Mouse (Mus musculus): ENCODE measurements around the gene Il20ra. TPM values are rescaled to one million over a fixed set of nuclear protein-coding genes. Genes with fewer than 3 reads are reported as not detected.
A peak's percentile ranks its signal among the peaks of the same experiment; 100 is the strongest.

The Il20ra gene
- 0.56 and 0.68 TPM in 2 replicates for polyA plus RNA-seq (2015; fragmentation: Nextera tagmentation; extraction: Ambion mirVana)

GRCm38 (mm10) chr10:19712421-19712836 lies at the start of gene Il20ra:
Gene Il20ra, plus strand, starts transcription at chr10:19712570.
- peak; percentile 57; the same call in 1 of the 2 replicates for ATAC-seq (ENCODE audit: insufficient number of reproducible peaks, low FRiP score, low TSS enrichment, low read depth)
- Histone ChIP-seq H3K9ac (peak within 1 kb of the TSS; percentile 31; the same call in 1 of the 2 replicates), H3K27me3 (peaks cover 10% of the 10 kb centered on the region), H3K27ac (replicated peaks) (no peak within 1 kb of the TSS), H3K4me2 (replicated peaks) (peak within 1 kb of the TSS; percentile 95), H3K9me3 (replicated peaks) (no peaks in the 10 kb centered on the region), H3K36me3 (no peaks in the 10 kb centered on the region), H3K4me3 (replicated peaks) (peak within 1 kb of the TSS; percentile 51), H3K4me1 (peaks cover 10% of the 10 kb centered on the region; the same call in 1 of the 2 replicates)
- WGBS, result under 1% methylated on average over 29 of the region's 29 CpGs

GRCm38 (mm10) chr10:19668973-19669372 lies 43.4 kb upstream of the Il20ra start:
- H3K4me3 ChIP-seq (replicated peaks), result no peak overlapping the region
- H3K27ac ChIP-seq (replicated peaks), result no peak overlapping the region
- H3K27me3 ChIP-seq, result no peaks in the 10 kb centered on the region
- no peak overlapping the region for H3K4me2 ChIP-seq (replicated peaks)
- ATAC-seq (ENCODE audit: insufficient number of reproducible peaks, low FRiP score, low TSS enrichment, low read depth), result no peak
- H3K9me3 ChIP-seq (replicated peaks), result no peaks in the 10 kb centered on the region
- WGBS, result 81% methylated on average over 5 of the region's 5 CpGs
- H3K9ac ChIP-seq, result no peak overlapping the region
- H3K36me3 ChIP-seq, result no peaks in the 10 kb centered on the region
- no peaks in the 10 kb centered on the region for H3K4me1 ChIP-seq

GRCm38 (mm10) chr10:19672015-19672414 lies 40.4 kb upstream of the Il20ra start:
- no peak for ATAC-seq (ENCODE audit: insufficient number of reproducible peaks, low FRiP score, low TSS enrichment, low read depth)
- Histone ChIP-seq H3K27me3 (no peaks in the 10 kb centered on the region), H3K9me3 (replicated peaks) (no peaks in the 10 kb centered on the region), H3K4me1 (no peaks in the 10 kb centered on the region), H3K27ac (replicated peaks) (no peak overlapping the region), H3K9ac (no peak overlapping the region), H3K4me2 (replicated peaks) (no peak overlapping the region), H3K36me3 (no peaks in the 10 kb centered on the region), H3K4me3 (replicated peaks) (no peak overlapping the region)

GRCm38 (mm10) chr10:19673146-19673545 lies 39.2 kb upstream of the Il20ra start:
- H3K4me1 ChIP-seq, result no peaks in the 10 kb centered on the region
- WGBS, result 88% methylated on average over 1 of the region's 1 CpGs

GRCm38 (mm10) chr10:19687686-19688085 lies 24.7 kb upstream of the Il20ra start:
- ATAC-seq (ENCODE audit: insufficient number of reproducible peaks, low FRiP score, low TSS enrichment, low read depth), result no peak
- no peak overlapping the region for H3K4me2 ChIP-seq (replicated peaks)
- no peaks in the 10 kb centered on the region for H3K9me3 ChIP-seq (replicated peaks)
- H3K27ac ChIP-seq (replicated peaks), result no peak overlapping the region
- no peaks in the 10 kb centered on the region for H3K4me1 ChIP-seq
- H3K9ac ChIP-seq, result no peak overlapping the region
- WGBS, result 77% methylated on average over 3 of the region's 3 CpGs
- no peaks in the 10 kb centered on the region for H3K36me3 ChIP-seq
- no peaks in the 10 kb centered on the region for H3K27me3 ChIP-seq
- no peak overlapping the region for H3K4me3 ChIP-seq (replicated peaks)

More at GRCm38 (mm10) chr10:19673146-19673545, 39.2 kb upstream of the Il20ra start:
- Histone ChIP-seq H3K4me3 (replicated peaks) (no peak overlapping the region), H3K36me3 (no peaks in the 10 kb centered on the region), H3K27me3 (no peaks in the 10 kb centered on the region), H3K27ac (replicated peaks) (no peak overlapping the region), H3K9ac (no peak overlapping the region), H3K9me3 (replicated peaks) (no peaks in the 10 kb centered on the region), H3K4me2 (replicated peaks) (no peak overlapping the region)
- no peak for ATAC-seq (ENCODE audit: insufficient number of reproducible peaks, low FRiP score, low TSS enrichment, low read depth)

- Histone ChIP-seq H3K27me3 (no peaks in the 10 kb centered on the region), H3K36me3 (no peaks in the 10 kb centered on the region), H3K9ac (no peak overlapping the region; the same call in 1 of the 2 replicates), H3K4me3 (replicated peaks) (no peak overlapping the region), H3K4me1 (no peaks in the 10 kb centered on the region), H3K9me3 (replicated peaks) (no peaks in the 10 kb centered on the region), H3K4me2 (replicated peaks) (no peak overlapping the region), H3K27ac (replicated peaks) (no peak overlapping the region)
- no peak for ATAC-seq (ENCODE audit: insufficient number of reproducible peaks, low FRiP score, low TSS enrichment, low read depth)
- 62% methylated on average over 3 of the region's 3 CpGs for WGBS
Observed at GRCm38 (mm10) chr10:19691287-19691686, 21.1 kb upstream of the Il20ra start.

GRCm38 (mm10) chr10:19691771-19692170 lies 20.6 kb upstream of the Il20ra start:
- 65% methylated on average over 13 of the region's 13 CpGs for WGBS
- Histone ChIP-seq H3K4me3 (replicated peaks) (no peak overlapping the region), H3K36me3 (no peaks in the 10 kb centered on the region), H3K4me2 (replicated peaks) (no peak overlapping the region), H3K27ac (replicated peaks) (no peak overlapping the region), H3K9me3 (replicated peaks) (no peaks in the 10 kb centered on the region), H3K27me3 (no peaks in the 10 kb centered on the region), H3K9ac (no peak overlapping the region; the same call in 1 of the 2 replicates), H3K4me1 (no peaks in the 10 kb centered on the region)
- ATAC-seq (ENCODE audit: insufficient number of reproducible peaks, low FRiP score, low TSS enrichment, low read depth), result no peak

GRCm38 (mm10) chr10:19692332-19692731 lies 20.0 kb upstream of the Il20ra start:
- Histone ChIP-seq H3K27me3 (no peaks in the 10 kb centered on the region), H3K4me3 (replicated peaks) (no peak overlapping the region), H3K9ac (no peak overlapping the region), H3K9me3 (replicated peaks) (no peaks in the 10 kb centered on the region), H3K4me2 (replicated peaks) (no peak overlapping the region), H3K27ac (replicated peaks) (no peak overlapping the region), H3K36me3 (no peaks in the 10 kb centered on the region), H3K4me1 (no peaks in the 10 kb centered on the region)
- no peak for ATAC-seq (ENCODE audit: insufficient number of reproducible peaks, low FRiP score, low TSS enrichment, low read depth)
- 87% methylated on average over 7 of the region's 7 CpGs for WGBS

- Histone ChIP-seq H3K4me1 (no peaks in the 10 kb centered on the region), H3K27me3 (no peaks in the 10 kb centered on the region), H3K9ac (no peak overlapping the region), H3K9me3 (replicated peaks) (no peaks in the 10 kb centered on the region), H3K4me2 (replicated peaks) (no peak overlapping the region), H3K27ac (replicated peaks) (no peak overlapping the region), H3K4me3 (replicated peaks) (no peak overlapping the region), H3K36me3 (no peaks in the 10 kb centered on the region)
- no peak for ATAC-seq (ENCODE audit: insufficient number of reproducible peaks, low FRiP score, low TSS enrichment, low read depth)
- 53% methylated on average over 8 of the region's 8 CpGs for WGBS
Observed at GRCm38 (mm10) chr10:19692988-19693387, 19.4 kb upstream of the Il20ra start.

- Histone ChIP-seq H3K9me3 (replicated peaks) (no peaks in the 10 kb centered on the region), H3K4me2 (replicated peaks) (no peak overlapping the region), H3K9ac (no peak overlapping the region), H3K27me3 (no peaks in the 10 kb centered on the region), H3K36me3 (no peaks in the 10 kb centered on the region), H3K4me3 (replicated peaks) (no peak overlapping the region), H3K27ac (replicated peaks) (no peak overlapping the region), H3K4me1 (no peaks in the 10 kb centered on the region)
- 66% methylated on average over 2 of the region's 2 CpGs for WGBS
- no peak for ATAC-seq (ENCODE audit: insufficient number of reproducible peaks, low FRiP score, low TSS enrichment, low read depth)
Observed at GRCm38 (mm10) chr10:19693629-19694028, 18.7 kb upstream of the Il20ra start.

GRCm38 (mm10) chr10:19699331-19699730 lies 13.0 kb upstream of the Il20ra start:
- H3K9me3 ChIP-seq (replicated peaks), result no peaks in the 10 kb centered on the region
- H3K4me3 ChIP-seq (replicated peaks), result no peak overlapping the region
- ATAC-seq (ENCODE audit: insufficient number of reproducible peaks, low FRiP score, low TSS enrichment, low read depth), result no peak
- no peaks in the 10 kb centered on the region for H3K36me3 ChIP-seq
- no peak overlapping the region for H3K27ac ChIP-seq (replicated peaks)
- H3K4me2 ChIP-seq (replicated peaks), result no peak overlapping the region
- H3K4me1 ChIP-seq, result no peaks in the 10 kb centered on the region
- WGBS, result 47% methylated on average over 1 of the region's 1 CpGs
- no peaks in the 10 kb centered on the region; the same call in 1 of the 2 replicates for H3K27me3 ChIP-seq
- H3K9ac ChIP-seq, result no peak overlapping the region

- no peak overlapping the region for H3K27ac ChIP-seq (replicated peaks)
- H3K4me2 ChIP-seq (replicated peaks), result no peak overlapping the region
- no peaks in the 10 kb centered on the region for H3K4me1 ChIP-seq
- no peaks in the 10 kb centered on the region for H3K36me3 ChIP-seq
- H3K27me3 ChIP-seq, result no peaks in the 10 kb centered on the region; the same call in 1 of the 2 replicates
- 61% methylated on average over 8 of the region's 8 CpGs for WGBS
- no peaks in the 10 kb centered on the region for H3K9me3 ChIP-seq (replicated peaks)
- no peak for ATAC-seq (ENCODE audit: insufficient number of reproducible peaks, low FRiP score, low TSS enrichment, low read depth)
- no peak overlapping the region for H3K4me3 ChIP-seq (replicated peaks)
- no peak overlapping the region for H3K9ac ChIP-seq
Observed at GRCm38 (mm10) chr10:19704445-19704844, 7.9 kb upstream of the Il20ra start.
